Mouse (Mus musculus) gastrocnemius, postnatal 4 days (tissue): ENCODE results near the gene A4galt. TPM values are rescaled to one million over a fixed set of nuclear protein-coding genes. Genes with fewer than 3 reads are reported as not detected.

Experiments
- total RNA-seq, 2 experiments: library from RNA; stranded (reverse); gene quantifications; 2 replicates each; pipeline ENCODE4 v1.2.3; 2021

A4galt gene
- total RNA-seq, 2 experiments from 2014 or later: 9.7 to 11.0 TPM

Other genes starting within 250 kb of the A4galt start
- gene Nfam1, start 218.5 kb downstream of the A4galt start, total RNA-seq: 1 to 10 TPM; 2.5 to 4.2 TPM
- 10 to 100 TPM; 33.4 to 41.0 TPM for gene Serhl, start 162.3 kb downstream of the A4galt start, total RNA-seq
- gene Rrp7a, start 129.0 kb downstream of the A4galt start, total RNA-seq: 10 to 100 TPM; 50.3 to 53.5 TPM
- gene Poldip3, start 102.4 kb downstream of the A4galt start, total RNA-seq: 10 to 100 TPM; 62.8 to 67.3 TPM
- 100 to 1,000 TPM; 171 TPM for gene Cyb5r3, start 79.2 kb downstream of the A4galt start, total RNA-seq
- 10 to 100 TPM; 25.4 to 27.4 TPM for gene Arfgap3, start 98.5 kb upstream of the A4galt start, total RNA-seq
- 10 to 100 TPM; 62.7 to 66.9 TPM for gene Pacsin2, start 212.8 kb upstream of the A4galt start, total RNA-seq